Mouse (Mus musculus) forelimb bud, embryonic 11.5 days (tissue): Measurements from ENCODE around the gene Gm1330.
"Not testable (repeated sequence)": the region's sequence is repeated elsewhere in the genome, so short reads cannot be mapped to it uniquely, and the experiment has no call there.

Source experiments
- DNase-seq: peaks from one replicate; pipeline ENCODE4 v3.0.0-alpha.2; 2012; ENCODE audit warnings: low read depth, low spot score

Gm1330 gene

GRCm38 (mm10) chr2:149003151-149003550 is at the start of gene Gm1330:
Gene Gm1330, minus strand, starts transcription at chr2:149003251.
- DNase-seq = no peak

- DNase-seq = not testable (repeated sequence)
Observed at GRCm38 (mm10) chr2:149017137-149017536, 14.1 kb upstream of the Gm1330 start, which contains the start of gene Gm10750. Gene Gm10750, minus strand, starts transcription at chr2:149017237.

DNA sequence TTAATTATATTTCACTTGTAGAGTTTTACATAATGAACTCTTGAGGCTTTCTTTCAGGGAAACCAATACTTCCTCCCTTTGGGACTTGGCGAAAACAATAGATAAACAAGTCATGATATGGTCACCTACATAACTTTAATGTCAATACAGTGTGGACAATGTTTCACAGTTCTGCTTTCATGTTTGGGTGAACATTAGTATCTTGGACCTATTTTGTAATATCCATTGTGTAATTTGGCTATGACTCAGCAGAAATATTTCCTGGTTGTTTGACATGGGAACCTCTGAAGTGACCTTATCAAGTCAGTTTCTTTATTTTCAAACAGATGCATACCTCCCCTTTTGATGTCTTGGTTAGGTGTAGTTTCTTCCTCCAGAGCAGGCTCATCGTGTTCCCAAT is 1.8 kb upstream of the Gm1330 start:
- no peak for DNase-seq

DNA sequence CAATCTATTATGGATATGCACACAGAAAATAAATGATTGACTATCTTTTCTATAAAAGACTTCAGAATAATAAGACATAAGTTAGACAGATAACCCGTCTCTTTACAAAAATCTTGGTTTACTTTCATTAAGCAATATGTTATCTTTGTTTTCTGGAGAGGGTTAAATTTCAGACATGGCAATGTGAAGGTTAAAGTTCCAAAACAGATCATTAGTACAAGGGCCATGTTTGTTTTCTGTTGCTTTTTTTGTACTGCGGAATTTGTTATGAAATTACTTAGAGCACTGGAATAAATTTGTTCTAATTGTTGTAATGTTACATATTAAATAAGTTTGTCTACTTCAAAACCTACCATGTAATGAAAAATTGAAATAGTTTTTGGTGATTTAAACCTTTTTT is 7.9 kb downstream of the Gm1330 start:
- DNase-seq = no peak
